Mouse (Mus musculus) cerebellum, adult 18-20 months (tissue): ENCODE measurements at regions not wholly inside any gene's neighbourhood (a gene's known extent, or its start where the extent isn't known, plus 50 kb on each side); places are given as distances from the start of the nearest gene placed in this dataset.
A peak's percentile ranks its signal among the peaks of the same experiment; 100 is the strongest.

ENCODE experiments used
- DNase-seq, 2 experiments: peaks; one replicate each; pipeline ENCODE4 v3.0.0; 2021

- DNase-seq = no peak
Observed at GRCm38 (mm10) chr17:41629691-41630090, 686.1 kb upstream of the Ptchd4 start.

- peak; percentile 56 to 60 for DNase-seq
Observed at GRCm38 (mm10) chr17:41627576-41627975, 688.2 kb upstream of the Ptchd4 start.

GRCm38 (mm10) chr17:41594431-41594830, 659.6 kb upstream of the Cenpq start:
- no peak for DNase-seq
